Mouse (Mus musculus) ES-E14 (cell line): ENCODE measurements around the gene Fam187b. TPM values are rescaled to one million over a fixed set of nuclear protein-coding genes. Genes with fewer than 3 reads are reported as not detected.
"Not testable (repeated sequence)": the region's sequence is repeated elsewhere in the genome, so short reads cannot be mapped to it uniquely, and the experiment has no call there.

Experiments
- DNase-seq: peaks from one replicate; pipeline ENCODE4 v3.0.0-alpha.2; 2013; ENCODE audit warnings: low read depth, low spot score
- H3K27ac ChIP-seq: 2 replicates; pipeline ENCODE4 v1.5.1; 2012; ENCODE audit warnings: low read depth, mild to moderate bottlenecking, low read length, moderate library complexity, mixed read lengths; ENCODE audit not compliant: poor library complexity, insufficient read depth, severe bottlenecking
- H3K36me3 ChIP-seq: 2 replicates; pipeline ENCODE4 v1.6.1; 2012; ENCODE audit warnings: mild to moderate bottlenecking, low read length, moderate library complexity, mixed read lengths; ENCODE audit not compliant: control insufficient read depth, poor library complexity, insufficient read depth, severe bottlenecking
- H3K4me1 ChIP-seq, 2 experiments: fragments of 150-350 bp in 1 of 2; sonication (generic) in 1 of 2; 2 replicates each; pipeline ENCODE4 v1.6.1; 2012; ENCODE audit warnings: low read length in 2 of 2, mild to moderate bottlenecking in 1 of 2, mixed read lengths in 1 of 2; ENCODE audit not compliant: control insufficient read depth in 2 of 2, insufficient read depth in 2 of 2, poor library complexity in 1 of 2
- H3K4me3 ChIP-seq, 2 experiments: fragments of 150-350 bp in 1 of 2; sonication (generic) in 1 of 2; 2 replicates each; pipeline ENCODE4 v1.5.1; 2012; ENCODE audit warnings: low read length in 2 of 2, low read depth in 1 of 2, mild to moderate bottlenecking in 1 of 2, mixed read lengths in 1 of 2; ENCODE audit not compliant: insufficient read depth in 1 of 2, poor library complexity in 1 of 2, severe bottlenecking in 1 of 2
- H3K9ac ChIP-seq: 2 replicates; pipeline ENCODE4 v1.6.1; 2012; ENCODE audit warnings: low read depth, mild to moderate bottlenecking, low read length, mixed read lengths; ENCODE audit not compliant: poor library complexity, insufficient read depth, severe bottlenecking
- H3K9me3 ChIP-seq: fragments of 150-350 bp; sonication (generic); 2 replicates; pipeline ENCODE4 v1.6.1; 2012; ENCODE audit warnings: low read depth, mild to moderate bottlenecking, low read length; ENCODE audit not compliant: control insufficient read depth, insufficient read depth
- CHD2 ChIP-seq: IDR thresholded peaks from 2 replicates; pipeline ENCODE4 v1.6.1; 2014; ENCODE audit warnings: mild to moderate bottlenecking, low read depth, low read length, inconsistent platforms
- HCFC1 ChIP-seq: IDR thresholded peaks from 2 replicates; pipeline ENCODE4 v1.6.1; 2012; ENCODE audit warnings: low read length, inconsistent platforms, borderline replicate concordance; ENCODE audit not compliant: insufficient read depth
- MAFK ChIP-seq: IDR thresholded peaks from 2 replicates; pipeline ENCODE4 v1.6.1; 2014; ENCODE audit warnings: mild to moderate bottlenecking, low read depth, low read length, inconsistent platforms; ENCODE audit not compliant: insufficient read depth
- ZC3H11A ChIP-seq: IDR thresholded peaks from 2 replicates; pipeline ENCODE4 v1.6.1; 2012; ENCODE audit warnings: low read depth, mild to moderate bottlenecking, inconsistent platforms, low read length, borderline replicate concordance
- in situ Hi-C, 2 experiments: fragments of 600-800 bp; cut with MboI; formaldehyde crosslinking; loops; one replicate each; pipeline ENCODE4 v1.15.1; 2025; ENCODE audit warnings: low sequenced_read_pairs in 2 of 2, inconsistent platforms in 1 of 2; ENCODE audit not compliant: unreplicated experiment in 2 of 2
- total RNA-seq: library from RNA; depleted of rRNA; stranded (reverse); fragments of 300-350 nt; gene quantifications from 2 replicates; pipeline ENCODE4 v1.2.3, GENCODE M21; 2012; rRNA removed

Gene Fam187b
- total RNA-seq, result 0.67 and 1.6 TPM in 2 replicates

DNA sequence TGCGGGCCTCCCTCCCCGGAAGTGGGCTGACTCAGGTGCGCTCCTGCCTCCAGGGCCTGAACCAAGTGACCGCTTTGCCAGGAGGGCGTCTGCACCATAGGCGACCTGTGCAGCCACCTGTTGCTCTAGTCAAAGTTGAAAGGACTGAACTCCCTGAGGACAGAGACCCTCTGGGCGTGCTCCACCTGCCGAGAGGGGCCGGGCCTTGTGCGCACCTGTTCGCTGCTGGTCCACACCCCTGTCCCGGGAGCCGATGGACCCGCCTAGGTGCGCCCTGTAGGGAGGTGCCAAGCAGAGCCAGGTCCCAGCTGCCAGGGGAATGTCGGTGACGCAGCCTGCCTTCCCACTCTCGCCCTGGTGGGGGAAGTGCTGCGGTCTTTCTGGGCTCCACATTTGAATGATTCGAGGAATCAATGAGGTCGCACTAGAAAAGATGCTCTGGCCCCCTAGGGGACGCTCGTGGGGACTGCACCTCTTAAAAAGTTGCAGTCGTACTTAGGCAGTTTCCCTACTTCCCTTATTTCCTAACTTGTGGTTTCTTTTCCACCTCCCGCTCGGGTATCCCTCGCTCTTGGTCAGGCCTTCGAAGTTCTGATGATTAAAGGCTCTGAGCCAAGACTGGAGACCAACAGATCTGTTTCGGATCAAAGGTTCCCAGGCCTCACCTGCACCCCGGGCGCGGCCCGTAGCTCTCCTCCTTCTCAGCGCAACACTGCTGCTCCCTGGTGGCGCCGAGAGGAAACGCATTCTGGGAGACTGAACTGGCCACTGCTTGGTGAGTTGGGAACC is at the start of gene Fam187b:
Fam187b (plus strand) TSS at position 290 of the 789 bp plus-strand sequence.
- peaks cover 13% of the 10 kb centered on the region; the same call in 1 of the 2 replicates for H3K36me3 ChIP-seq
- no peaks in the 10 kb centered on the region for H3K9me3 ChIP-seq
- peaks cover 0 to 5% of the 10 kb centered on the region in 2 experiments; a peak in 1 of 4 replicates for H3K4me1 ChIP-seq
- peak within 1 kb of the TSS; percentile 81 for H3K27ac ChIP-seq
- TF ChIP-seq CHD2 (no peak), ZC3H11A (peak; percentile 28; the same call in 1 of the 2 replicates), MAFK (no peak), HCFC1 (peak; percentile 54; the same call in 1 of the 2 replicates)
- H3K4me3 ChIP-seq, result peak within 1 kb of the TSS; percentile 75 to 79
- peak within 1 kb of the TSS; percentile 84 for H3K9ac ChIP-seq
- in situ Hi-C loops, result loop anchor here in 1 of 2 experiments (10.0 kb wide), 1 partner anchor 159 kb away; no protein-coding TSS in a partner anchor
- DNase-seq, result peak; percentile 91

DNA sequence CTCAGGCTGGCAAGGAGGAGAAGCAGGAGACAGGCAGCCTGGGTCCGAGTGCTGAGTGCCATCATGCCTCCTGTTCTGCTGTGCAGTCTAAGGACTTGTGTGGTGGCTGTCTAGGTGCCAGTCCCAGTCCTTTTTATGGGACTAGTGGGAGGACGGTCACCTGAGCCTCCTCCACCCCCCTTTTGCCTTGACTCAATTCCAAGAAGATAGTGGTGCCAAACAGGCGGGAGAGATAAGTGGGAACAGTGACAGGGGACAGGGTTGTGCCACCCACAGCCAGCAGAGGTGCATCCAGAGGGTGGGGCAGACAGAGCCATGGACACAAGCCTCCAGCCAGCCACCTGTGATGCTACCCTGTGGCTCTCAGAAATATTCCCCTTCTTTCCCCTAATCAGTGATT is 49.5 kb upstream of the Fam187b start:
- no peaks in the 10 kb centered on the region for H3K36me3 ChIP-seq
- no peaks in the 10 kb centered on the region for H3K9me3 ChIP-seq
- H3K4me1 ChIP-seq, result no peaks in the 10 kb centered on the region
- H3K4me3 ChIP-seq, result no peak overlapping the region
- no peak overlapping the region for H3K9ac ChIP-seq
- no peak overlapping the region for H3K27ac ChIP-seq
- TF ChIP-seq CHD2 (no peak), HCFC1 (no peak), ZC3H11A (no peak), MAFK (no peak)
- no peak for DNase-seq
- in situ Hi-C loops, result no loop called here

DNA sequence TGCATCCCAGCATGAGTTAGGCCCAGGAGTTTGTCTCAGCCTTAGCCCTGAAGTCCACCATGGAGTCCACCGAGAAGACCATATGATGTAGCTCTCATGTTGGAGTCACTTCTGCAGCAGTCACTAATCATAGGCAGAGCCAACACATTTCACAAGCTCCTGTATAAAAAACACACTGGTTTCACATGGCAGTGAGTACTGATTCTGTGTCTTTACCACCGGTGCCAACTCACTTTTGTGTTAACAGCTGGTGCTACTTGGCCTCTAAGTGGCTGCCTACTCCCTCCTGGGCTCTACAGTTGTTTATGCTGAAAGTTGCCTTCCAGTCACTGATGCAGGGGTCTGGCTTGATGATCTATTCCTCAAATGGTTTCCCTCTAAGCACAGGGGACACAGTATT is 49.0 kb upstream of the Fam187b start, which contains the start of gene Hamp2:
Hamp2 (minus strand) TSS at position 101 of the 400 bp plus-strand sequence.
- in situ Hi-C loops, DNase-seq: not testable (repeated sequence)

GRCm38 (mm10) chr7:30935422-30936099 is 38.0 kb upstream of the Fam187b start:
- in situ Hi-C loops, H3K4me1 ChIP-seq, H3K27ac ChIP-seq, H3K4me3 ChIP-seq, H3K36me3 ChIP-seq, H3K9me3 ChIP-seq, H3K9ac ChIP-seq, DNase-seq: not testable (repeated sequence)

More for the DNA sequence above, 49.0 kb upstream of the Fam187b start, which contains the start of gene Hamp2:
- H3K27ac ChIP-seq, H3K36me3 ChIP-seq, H3K4me3 ChIP-seq, H3K9ac ChIP-seq, H3K9me3 ChIP-seq, H3K4me1 ChIP-seq: not testable (repeated sequence)

- H3K27ac ChIP-seq, DNase-seq, H3K4me1 ChIP-seq, H3K9me3 ChIP-seq, H3K36me3 ChIP-seq, H3K9ac ChIP-seq, in situ Hi-C loops, H3K4me3 ChIP-seq: not testable (repeated sequence)
These were observed 33.5 kb upstream of the Fam187b start for GRCm38 (mm10) chr7:30940070-30940469.

DNA sequence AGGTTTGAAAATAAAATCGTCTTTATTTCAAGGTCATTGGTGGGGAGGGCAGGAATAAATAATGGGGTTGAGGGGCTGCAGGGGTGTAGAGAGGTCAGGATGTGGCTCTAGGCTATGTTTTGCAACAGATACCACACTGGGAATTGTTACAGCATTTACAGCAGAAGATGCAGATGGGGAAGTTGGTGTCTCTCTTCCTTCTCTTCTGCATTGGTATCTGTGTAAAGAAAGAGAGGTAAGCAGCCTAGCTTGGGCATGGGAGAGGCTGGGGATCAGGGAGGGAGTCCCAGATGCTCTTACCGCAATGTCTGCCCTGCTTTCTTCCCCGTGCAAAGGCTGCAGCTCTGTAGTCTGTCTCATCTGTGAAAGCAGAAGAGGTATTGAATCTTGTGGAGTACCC is 31.2 kb upstream of the Fam187b start:
- H3K36me3 ChIP-seq, in situ Hi-C loops, H3K4me3 ChIP-seq, H3K27ac ChIP-seq, H3K9ac ChIP-seq, DNase-seq, H3K4me1 ChIP-seq, H3K9me3 ChIP-seq: not testable (repeated sequence)
